Comparison of ENCODE assay signal across 9 mouse cellular contexts in the genomic region with DNA sequence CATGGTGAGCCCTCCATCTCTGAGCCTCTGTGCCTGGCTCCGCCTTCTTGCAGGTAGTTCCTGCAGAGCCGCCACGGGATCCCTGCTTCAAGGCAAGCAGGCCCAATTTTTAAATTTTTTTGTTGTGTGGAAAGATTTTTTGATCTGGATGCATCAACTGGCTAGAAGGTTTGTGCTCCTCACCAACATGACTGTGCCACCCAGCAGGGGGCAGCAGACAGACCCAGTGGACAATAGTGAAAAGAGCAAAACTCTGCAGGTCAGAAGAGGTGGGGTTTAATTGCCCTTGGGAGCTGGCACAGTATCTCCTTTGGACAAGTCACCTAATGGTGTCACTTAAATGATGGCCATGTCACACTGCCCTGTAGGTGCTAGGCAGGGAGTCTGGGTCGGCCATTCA.
DNase-seq lines count a peak whose midpoint lies in the region; ATAC-seq and TF ChIP-seq lines count a peak whose summit lies in the region.
"Had no signal": no experiment of that assay in that cellular context is flagged by ENCODE, and none has a peak within 500 bp of the region (broad histone marks: within the 10 kb centered on the region; RNA-seq: fewer than 3 reads in every experiment).

No protein-coding gene starts in this region.

- H3K4me2 ChIP-seq in lung, embryonic 16.5 days (ENCODE audit: low read depth, low read length): no peak overlapping the region
- H3K4me2 ChIP-seq: limb, embryonic 12.5 days had no signal

- H3K4me1 ChIP-seq in lung, embryonic 16.5 days (replicated peaks; ENCODE audit: control insufficient read depth, insufficient read depth, low read length): peaks cover 6% of the 10 kb centered on the region; the same call in 1 of the 2 replicates

- 60% methylated on average over 4 of the region's 4 CpGs for WGBS in large intestine, adult 2 months
- 58% methylated on average over 4 of the region's 4 CpGs for WGBS in lung, embryonic 16.5 days

- peak; percentile 94 for TF ChIP-seq CTCF in gastrocnemius, adult 2 months (IDR thresholded peaks at IDR 0.05)

- H3K9me3 ChIP-seq in lung, embryonic 16.5 days (ENCODE audit: control insufficient read depth, low read length): no peaks in the 10 kb centered on the region
- H3K9me3 ChIP-seq: limb, embryonic 12.5 days had no signal

- no peak overlapping the region for H3K4me3 ChIP-seq in gastrocnemius, adult 2 months
- no peak overlapping the region for H3K4me3 ChIP-seq in lung, embryonic 16.5 days (ENCODE audit: low read length)
- H3K4me3 ChIP-seq: limb, embryonic 12.5 days had no signal

- H3K27me3 ChIP-seq in lung, embryonic 16.5 days (ENCODE audit: control insufficient read depth, insufficient read depth, low read depth, low read length): no peaks in the 10 kb centered on the region
- H3K27me3 ChIP-seq: limb, embryonic 12.5 days had no signal

- intact Hi-C loops in gastrocnemius, adult 2 months (cut with DNase I): loop anchor here (1.0 to 10.0 kb wide), 5 partner anchors 42 to 300 kb away; partner anchors contain the start of gene Trpm1

- no peaks in the 10 kb centered on the region for H3K36me3 ChIP-seq in lung, embryonic 16.5 days (ENCODE audit: control insufficient read depth, insufficient read depth, low read length)
- H3K36me3 ChIP-seq: limb, embryonic 12.5 days had no signal

- DNase-seq in 416B (ENCODE audit: low read depth): peak; percentile 77
- DNase-seq in CD8-positive naive resting alpha-beta T cell, adult 2 months (ENCODE audit: low read depth in 2 of 2, low spot score in 2 of 2): peak; percentile 65 to 73
- peak; percentile 62 for DNase-seq in c-Kit-positive CD71-negative TER-119-negative erythroid progenitor cells, embryonic 14.5 days (ENCODE audit: low read depth)
- peak; percentile 90 for DNase-seq in gastrocnemius, adult 2 months
- DNase-seq in large intestine, adult 2 months (ENCODE audit: low read depth, low spot score): peak; percentile 57
- DNase-seq in right cerebral cortex, postnatal 36 days (ENCODE audit: low spot score in 2 of 2): peak; percentile 37 to 51

- H3K9ac ChIP-seq in lung, embryonic 16.5 days (ENCODE audit: low read length): no peak overlapping the region
- H3K9ac ChIP-seq: limb, embryonic 12.5 days had no signal

- peak overlapping the region; percentile 40 for H3K27ac ChIP-seq in gastrocnemius, adult 2 months
- H3K27ac ChIP-seq in lung, embryonic 16.5 days (ENCODE audit: low read length): no peak overlapping the region
- H3K27ac ChIP-seq: limb, embryonic 12.5 days had no signal

- peak; percentile 21; the same call in 1 of the 2 replicates for ATAC-seq in lung, embryonic 16.5 days (ENCODE audit: low read depth)
- no peak for ATAC-seq in erythroblast, adult 5-6 weeks (replicated peaks; ENCODE audit: low FRiP score, poor library complexity, severe bottlenecking)
